Mouse (Mus musculus): ENCODE data around the gene Olah. TPM values are rescaled to one million over a fixed set of nuclear protein-coding genes. Genes with fewer than 3 reads are reported as not detected.

The Olah gene
- total RNA-seq, 2 experiments from 2014 or later = not detected

GRCm38 (mm10) chr2:3348919-3349318 is 48.1 kb downstream of the Olah start:
- no peak for DNase-seq

GRCm38 (mm10) chr2:3348422-3348821 is 48.6 kb downstream of the Olah start:
- no peak for DNase-seq

GRCm38 (mm10) chr2:3335611-3336301 is 61.3 kb downstream of the Olah start, which contains the start of gene Acbd7:
Gene Acbd7, plus strand, starts transcription at chr2:3336168.
- DNase-seq = peak; percentile 42 to 58

- DNase-seq = no peak
These were observed 63.2 kb downstream of the Olah start for GRCm38 (mm10) chr2:3333761-3334160.

- DNase-seq = peak; percentile 98 to 99
These were observed 64.3 kb downstream of the Olah start, which contains the start of gene Rpp38 for GRCm38 (mm10) chr2:3332484-3333242. Gene Rpp38, minus strand, starts transcription at chr2:3332643.

GRCm38 (mm10) chr2:3332056-3332455 is 65.0 kb downstream of the Olah start:
- DNase-seq = no peak

- no peak for DNase-seq
These were observed 65.8 kb downstream of the Olah start for GRCm38 (mm10) chr2:3331071-3331703.

GRCm38 (mm10) chr2:3327351-3327750 is 69.7 kb downstream of the Olah start:
- no peak for DNase-seq

GRCm38 (mm10) chr2:3326547-3326946 is 70.5 kb downstream of the Olah start:
- no peak for DNase-seq

- DNase-seq = no peak
These were observed 72.5 kb downstream of the Olah start for GRCm38 (mm10) chr2:3324381-3325130.

GRCm38 (mm10) chr2:3323132-3323531 is 73.9 kb downstream of the Olah start:
- DNase-seq = no peak

GRCm38 (mm10) chr2:3305426-3306025 is 91.5 kb downstream of the Olah start:
- DNase-seq = peak; percentile 19 to 40

GRCm38 (mm10) chr2:3295826-3296225 is 101.2 kb downstream of the Olah start:
- DNase-seq = no peak

- no peak for DNase-seq
These were observed 104.8 kb downstream of the Olah start for GRCm38 (mm10) chr2:3292170-3292569.

Other genes with a start within 250 kb of the Olah start
- gene Nmt2, start 113.0 kb downstream of the Olah start, total RNA-seq (2021) = 10 to 100 TPM; 89.4 to 98.0 TPM
- 10 to 100 TPM in 1 of 2 experiments, 1 to 10 TPM in 1; 8.4 to 11.9 TPM for gene Rpp38, start 64.6 kb downstream of the Olah start, total RNA-seq (2021)
- 1 to 10 TPM; 1.6 to 2.4 TPM for gene Acbd7, start 61.0 kb downstream of the Olah start, total RNA-seq (2021)
- gene Meig1, start 25.4 kb upstream of the Olah start, total RNA-seq (2021) = 1 to 10 TPM; 3.9 to 4.2 TPM
- 10 to 100 TPM; 13.5 to 14.8 TPM for gene Dclre1c, start 26.9 kb upstream of the Olah start, total RNA-seq (2021)
- gene Suv39h2, start 77.8 kb upstream of the Olah start, total RNA-seq (2021) = 1 to 10 TPM; 3.5 to 4.5 TPM
- 1 to 10 TPM; 4.9 to 5.5 TPM for gene Gm45902, start 115.6 kb upstream of the Olah start, total RNA-seq (2021)
- gene Hspa14, start 115.6 kb upstream of the Olah start, total RNA-seq (2021) = 10 to 100 TPM; 48.3 to 53.7 TPM
- 1 to 10 TPM in 1 of 2 experiments, under 1 TPM in 1; 0.70 to 1.8 TPM for gene Cdnf, start 115.8 kb upstream of the Olah start, total RNA-seq (2021)
- 10 to 100 TPM; 13.1 to 18.6 TPM for gene Fam107b, start 173.3 kb upstream of the Olah start, total RNA-seq (2021)